Mouse (Mus musculus): Measurements from ENCODE around the gene Dnajc12.

- TF ChIP-seq SRF (IDR thresholded peaks at IDR 0.05; ENCODE audit: control insufficient read depth, insufficient read length, low read depth) (no peak), TCF12 (IDR thresholded peaks at IDR 0.05; ENCODE audit: insufficient read depth, poor library complexity, severe bottlenecking) (no peak), E2F4 (IDR thresholded peaks at IDR 0.05; ENCODE audit: insufficient read depth) (no peak), POLR2AphosphoS2 (IDR thresholded peaks at IDR 0.05; ENCODE audit: insufficient read length, low read depth) (no peak), USF1 (IDR thresholded peaks at IDR 0.05; ENCODE audit: low read depth) (no peak), TCF3 (IDR thresholded peaks at IDR 0.05; ENCODE audit: insufficient read length, low read depth) (no peak), POLR2A (IDR thresholded peaks at IDR 0.05; ENCODE audit: insufficient read length, low read depth) (no peak), MYOD1 (IDR thresholded peaks at IDR 0.05; ENCODE audit: control insufficient read depth in 1 of 3, insufficient read length in 2 of 3, low read depth in 2 of 3) (no peak), MAX (IDR thresholded peaks at IDR 0.05; ENCODE audit: low read depth) (no peak)
Observed at GRCm38 (mm10) chr10:63415850-63416249, 33.6 kb downstream of the Dnajc12 start.
